Mouse (Mus musculus) G1E (cell line): ENCODE data around the gene Ubp1.

Experiments
- CTCF ChIP-seq: IDR thresholded peaks from 2 replicates; pipeline ENCODE4 v1.5.1; 2012; ENCODE audit warnings: low read depth, low read length, inconsistent platforms, mixed read lengths
- GATA1 ChIP-seq: IDR thresholded peaks from 2 replicates; pipeline ENCODE4 v1.6.1; 2012; ENCODE audit warnings: borderline replicate concordance, low read length, inconsistent platforms, mixed read lengths
- POLR2AphosphoS5 ChIP-seq: IDR thresholded peaks from 2 replicates; pipeline ENCODE4 v1.6.1; 2012; ENCODE audit warnings: low read depth, low read length, inconsistent platforms; ENCODE audit not compliant: insufficient replicate concordance

GRCm38 (mm10) chr9:113894903-113895302 is 35.8 kb upstream of the Ubp1 start:
- TF ChIP-seq POLR2AphosphoS5: no peak
- no peak for TF ChIP-seq CTCF
- no peak for TF ChIP-seq GATA1
